Mouse (Mus musculus) spleen, adult 2 months (tissue): ENCODE data around the gene Sec61a2.

Experiments
- CTCF ChIP-seq: fragments of 200-500 bp; IDR thresholded peaks from 2 replicates; pipeline ENCODE4 v1.5.1; 2011; ENCODE audit warnings: mild to moderate bottlenecking, inconsistent platforms; ENCODE audit not compliant: insufficient read depth, insufficient read length, insufficient replicate concordance; ENCODE audit errors: extremely low read depth
- POLR2A ChIP-seq: fragments of 200-500 bp; IDR thresholded peaks from 2 replicates; pipeline ENCODE4 v1.6.1; 2011; ENCODE audit warnings: low read depth, low read length, inconsistent platforms

GRCm38 (mm10) chr2:5936068-5936467 lies 40.8 kb upstream of the Sec61a2 start:
- no peak for TF ChIP-seq POLR2A
- TF ChIP-seq CTCF, result no peak
